Mouse (Mus musculus) hindbrain, embryonic 16.5 days (tissue): ENCODE measurements around the gene Grap2. TPM values are rescaled to one million over a fixed set of nuclear protein-coding genes. Genes with fewer than 3 reads are reported as not detected.

ENCODE experiments used
- ATAC-seq: fragments of 200-750 bp; cut with Nextera tagmentation; 2 replicates; pipeline ENCODE4 v1.8.0; 2017; ENCODE audit warnings: moderate TSS enrichment, moderate library complexity
- H3K27ac ChIP-seq: fragments of 300-500 bp; sonication (generic); 2 replicates; pipeline ENCODE4 v1.5.1; 2014; ENCODE audit warnings: low read depth, mild to moderate bottlenecking, control low read depth, low read length, moderate library complexity
- H3K27me3 ChIP-seq: fragments of 300-500 bp; sonication (generic); replicated peaks from 2 replicates; pipeline ENCODE4 v1.6.1; 2014; ENCODE audit warnings: low read length; ENCODE audit not compliant: control insufficient read depth, insufficient read depth
- H3K36me3 ChIP-seq: fragments of 300-500 bp; sonication (generic); 2 replicates; pipeline ENCODE4 v1.6.1; 2014; ENCODE audit warnings: mild to moderate bottlenecking, low read length, moderate library complexity, mixed read lengths; ENCODE audit not compliant: control insufficient read depth, insufficient read depth
- H3K4me1 ChIP-seq: fragments of 300-500 bp; sonication (generic); 2 replicates; pipeline ENCODE4 v1.6.1; 2014; ENCODE audit warnings: low read depth, low read length; ENCODE audit not compliant: control insufficient read depth, insufficient read depth
- H3K4me2 ChIP-seq: fragments of 300-500 bp; sonication (generic); 2 replicates; pipeline ENCODE4 v1.6.1; 2014; ENCODE audit warnings: mild to moderate bottlenecking, low read length, control low read depth, moderate library complexity
- H3K4me3 ChIP-seq: fragments of 300-500 bp; sonication (generic); 2 replicates; pipeline ENCODE4 v1.5.1; 2014; ENCODE audit warnings: mild to moderate bottlenecking, low read length, control low read depth, moderate library complexity
- H3K9ac ChIP-seq: fragments of 300-500 bp; sonication (generic); 2 replicates; pipeline ENCODE4 v1.6.1; 2014; ENCODE audit warnings: low read depth, mild to moderate bottlenecking, control low read depth, low read length, moderate library complexity
- H3K9me3 ChIP-seq: fragments of 300-500 bp; sonication (generic); 2 replicates; pipeline ENCODE4 v1.6.1; 2014; ENCODE audit warnings: mild to moderate bottlenecking, low read length, moderate library complexity; ENCODE audit not compliant: control insufficient read depth
- WGBS: fragments of 180-500 bp; shearing (Covaris S2); extraction: QIAGEN DNeasy Blood & Tissue Kit; methylation state at CpG from one replicate; pipeline ENCODE4 v1.1.7; 2014; 5-methylcytosine and 5-hydroxymethylcytosine counted together
- polyA plus RNA-seq: library from polyadenylated mRNA; unstranded; fragments of >200 nt; fragmentation: Nextera tagmentation; extraction: Ambion mirVana; gene quantifications from 2 replicates; pipeline ENCODE4 v1.2.1, GENCODE M21; 2015

Gene Grap2
- polyA plus RNA-seq, 1 experiment from 2014 or later: 0.31 TPM

GRCm38 (mm10) chr15:80639071-80639702 is 66.8 kb downstream of the Grap2 start:
- H3K4me3 ChIP-seq: no peak overlapping the region
- ATAC-seq: no peak
- H3K27me3 ChIP-seq: no peaks in the 10 kb centered on the region
- H3K27ac ChIP-seq: no peak overlapping the region
- no peaks in the 10 kb centered on the region for H3K4me1 ChIP-seq
- no peaks in the 10 kb centered on the region for H3K9me3 ChIP-seq
- WGBS: 70% methylated on average over 11 of the region's 11 CpGs
- no peak overlapping the region for H3K4me2 ChIP-seq
- no peak overlapping the region for H3K9ac ChIP-seq
- no peaks in the 10 kb centered on the region for H3K36me3 ChIP-seq

DNA sequence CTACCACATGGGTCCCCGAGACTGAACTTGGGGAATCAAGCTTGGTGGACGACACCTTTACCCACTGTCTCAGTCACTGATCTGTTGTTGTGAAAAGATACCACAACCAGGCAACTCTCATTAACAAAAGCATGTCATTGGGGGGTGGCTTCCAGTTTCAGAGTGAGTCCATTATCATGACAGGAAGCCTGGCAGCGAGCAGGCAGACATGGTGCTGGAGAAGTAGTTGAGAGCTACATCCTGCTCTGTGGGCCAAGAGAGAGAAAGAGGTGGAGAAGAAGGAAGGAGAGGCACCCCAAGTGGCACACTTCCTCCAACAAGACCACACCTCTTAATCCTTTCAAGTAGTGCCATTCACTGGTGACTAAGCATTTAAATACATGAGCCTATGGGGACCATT is 67.5 kb downstream of the Grap2 start:
- ATAC-seq: no peak
- Histone ChIP-seq H3K9me3 (no peaks in the 10 kb centered on the region), H3K9ac (no peak overlapping the region), H3K4me2 (no peak overlapping the region), H3K27ac (no peak overlapping the region), H3K4me3 (no peak overlapping the region), H3K27me3 (no peaks in the 10 kb centered on the region), H3K36me3 (no peaks in the 10 kb centered on the region), H3K4me1 (no peaks in the 10 kb centered on the region)
- 85% methylated on average over 3 of the region's 3 CpGs for WGBS

DNA sequence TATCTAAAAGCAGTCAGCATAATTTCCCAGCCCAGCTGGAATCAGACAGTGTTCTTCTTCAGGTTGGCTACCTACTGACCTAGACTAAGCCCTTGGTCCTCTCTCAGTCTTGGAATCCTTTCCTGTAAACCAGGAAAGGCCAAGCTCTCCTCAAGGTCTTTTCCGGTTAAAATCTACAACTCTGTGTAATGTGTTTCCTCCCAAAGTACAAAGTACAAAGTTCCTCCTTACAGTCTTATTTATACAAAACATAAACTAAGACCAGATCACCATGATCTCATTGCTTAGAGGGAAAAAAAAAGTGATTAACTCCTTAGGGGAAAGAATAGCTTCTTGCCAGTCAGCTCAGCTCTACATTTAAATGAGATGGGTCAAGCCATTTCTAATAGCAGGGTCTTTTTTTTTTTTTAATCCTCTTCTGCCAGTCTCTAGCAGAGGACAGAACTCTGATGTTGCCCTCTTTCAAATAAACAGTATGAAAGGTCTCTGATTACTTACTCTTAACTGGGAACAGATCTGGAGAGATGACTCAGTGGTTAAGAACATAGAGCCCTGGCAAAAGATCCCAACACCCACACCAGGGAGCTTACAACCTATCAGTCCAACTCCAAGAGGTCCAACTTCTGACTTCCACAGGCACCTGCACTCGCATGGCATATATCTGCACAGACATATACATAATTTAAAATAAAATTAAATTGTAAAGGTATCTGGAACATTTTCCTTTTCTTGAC is 69.5 kb downstream of the Grap2 start:
- WGBS: 94% methylated on average over 2 of the region's 2 CpGs

GRCm38 (mm10) chr15:80645006-80645797 is 72.8 kb downstream of the Grap2 start:
- Histone ChIP-seq H3K9ac (no peak overlapping the region), H3K27ac (no peak overlapping the region), H3K27me3 (no peaks in the 10 kb centered on the region), H3K4me3 (no peak overlapping the region), H3K4me1 (no peaks in the 10 kb centered on the region), H3K36me3 (no peaks in the 10 kb centered on the region), H3K9me3 (no peaks in the 10 kb centered on the region), H3K4me2 (no peak overlapping the region)
- ATAC-seq: no peak
- 85% methylated on average over 17 of the region's 17 CpGs for WGBS

More for the DNA sequence above, 69.5 kb downstream of the Grap2 start:
- Histone ChIP-seq H3K36me3 (no peaks in the 10 kb centered on the region), H3K4me3 (no peak overlapping the region), H3K9ac (no peak overlapping the region), H3K27ac (no peak overlapping the region), H3K9me3 (no peaks in the 10 kb centered on the region), H3K4me2 (no peak overlapping the region), H3K4me1 (no peaks in the 10 kb centered on the region), H3K27me3 (no peaks in the 10 kb centered on the region)
- no peak for ATAC-seq

- H3K9me3 ChIP-seq: no peaks in the 10 kb centered on the region
- H3K4me1 ChIP-seq: no peaks in the 10 kb centered on the region
- no peak for ATAC-seq
- WGBS: 76% methylated on average over 15 of the region's 15 CpGs
- no peak overlapping the region for H3K4me2 ChIP-seq
- no peaks in the 10 kb centered on the region for H3K36me3 ChIP-seq
- no peak overlapping the region for H3K9ac ChIP-seq
- H3K4me3 ChIP-seq: no peak overlapping the region
- no peaks in the 10 kb centered on the region for H3K27me3 ChIP-seq
- no peak overlapping the region for H3K27ac ChIP-seq
Observed at GRCm38 (mm10) chr15:80648977-80649606, 76.7 kb downstream of the Grap2 start.

- ATAC-seq: no peak
- no peaks in the 10 kb centered on the region for H3K36me3 ChIP-seq
- no peak overlapping the region for H3K27ac ChIP-seq
- H3K27me3 ChIP-seq: no peaks in the 10 kb centered on the region
- no peak overlapping the region for H3K4me2 ChIP-seq
- no peak overlapping the region for H3K4me3 ChIP-seq
- 82% methylated on average over 2 of the region's 2 CpGs for WGBS
- H3K9ac ChIP-seq: no peak overlapping the region
- H3K9me3 ChIP-seq: no peaks in the 10 kb centered on the region
- no peaks in the 10 kb centered on the region for H3K4me1 ChIP-seq
Observed at GRCm38 (mm10) chr15:80650412-80650811, 78.0 kb downstream of the Grap2 start.

DNA sequence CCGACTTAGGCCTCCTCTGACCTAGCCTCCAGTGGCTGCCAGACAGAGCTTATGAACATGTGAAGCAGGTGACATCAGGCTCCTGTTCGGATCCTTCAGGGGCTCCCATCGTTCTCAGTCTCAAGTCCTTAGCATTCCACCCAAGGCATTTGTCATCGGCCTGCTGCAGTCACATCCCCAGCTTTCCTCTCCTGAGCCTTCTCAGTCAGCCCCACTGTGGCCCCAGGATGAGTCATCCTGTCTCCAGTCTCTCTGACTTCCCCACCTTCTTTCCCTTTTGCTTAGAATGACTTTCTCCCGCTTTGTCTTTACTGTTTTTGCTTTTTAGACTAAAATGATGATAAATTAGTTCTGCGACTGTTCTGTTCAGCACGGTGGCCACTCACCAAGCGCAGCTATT is 81.5 kb downstream of the Grap2 start:
- Histone ChIP-seq H3K9ac (no peak overlapping the region), H3K27ac (no peak overlapping the region), H3K4me1 (peaks cover 2% of the 10 kb centered on the region; the same call in 1 of the 2 replicates), H3K9me3 (no peaks in the 10 kb centered on the region), H3K4me2 (no peak overlapping the region), H3K36me3 (no peaks in the 10 kb centered on the region), H3K4me3 (no peak overlapping the region), H3K27me3 (no peaks in the 10 kb centered on the region)
- 79% methylated on average over 8 of the region's 8 CpGs for WGBS
- no peak for ATAC-seq

DNA sequence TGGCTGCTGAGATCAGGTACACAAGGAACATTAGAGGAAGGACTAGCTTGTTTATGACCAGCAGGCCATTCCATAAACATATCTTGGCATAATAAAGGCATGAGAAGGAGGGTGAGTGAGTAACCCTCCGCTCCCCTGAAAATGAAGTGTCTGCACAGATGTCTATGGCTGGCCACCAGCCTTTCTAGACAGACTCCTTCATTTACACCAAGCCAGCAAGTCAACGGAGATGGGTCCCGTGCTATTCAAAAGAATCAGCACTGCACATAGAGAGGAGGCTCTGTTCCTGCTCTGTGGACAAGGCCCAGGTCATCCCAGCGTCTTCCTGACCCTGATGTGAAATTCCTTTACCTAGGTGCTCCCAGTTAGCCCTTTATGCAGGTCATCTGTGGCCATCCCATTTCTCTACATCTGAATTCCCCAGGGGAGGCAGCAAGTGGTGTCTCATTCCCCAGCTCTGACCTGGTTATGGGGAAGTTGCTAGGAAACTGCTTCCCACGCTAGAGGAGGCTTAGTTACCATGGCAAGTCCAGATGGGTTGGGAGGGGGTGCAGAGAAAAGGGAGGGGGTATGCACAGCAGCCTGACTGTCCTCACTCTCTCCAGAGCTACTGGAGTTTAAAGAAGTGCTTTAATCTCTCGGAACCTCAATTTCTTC is 86.5 kb downstream of the Grap2 start:
- no peak for ATAC-seq
- no peak overlapping the region for H3K4me3 ChIP-seq

More for the DNA sequence above, 86.5 kb downstream of the Grap2 start:
- WGBS: 56% methylated on average over 6 of the region's 6 CpGs
- Histone ChIP-seq H3K9me3 (no peaks in the 10 kb centered on the region), H3K4me2 (no peak overlapping the region), H3K27me3 (no peaks in the 10 kb centered on the region), H3K36me3 (no peaks in the 10 kb centered on the region), H3K4me1 (peaks cover 4% of the 10 kb centered on the region), H3K9ac (no peak overlapping the region), H3K27ac (no peak overlapping the region)
